Mouse (Mus musculus) CH12F3 (cell line): ENCODE results near the gene Snx29.

Experiments
- in situ Hi-C: fragments of 300-500 bp; cut with MboI; formaldehyde crosslinking; loops from 2 replicates; pipeline ENCODE4 v1.14.3; 2020; ENCODE audit warnings: low sequenced_read_pairs

Gene Snx29

GRCm38 (mm10) chr16:11322409-11323323, at the start of gene Snx29:
Gene Snx29, plus strand, starts transcription at chr16:11322908.
- in situ Hi-C loops = loop anchor here (25.0 kb wide), 1 partner anchor 90 kb away; no protein-coding TSS in a partner anchor

- in situ Hi-C loops = loop anchor here (25.0 kb wide), 1 partner anchor 390 kb away; no protein-coding TSS in a partner anchor
Measured at GRCm38 (mm10) chr16:11276888-11277287, 45.8 kb upstream of the Snx29 start.

GRCm38 (mm10) chr16:11278778-11279177, 43.9 kb upstream of the Snx29 start:
- in situ Hi-C loops = loop anchor here (25.0 kb wide), 1 partner anchor 391 kb away; no protein-coding TSS in a partner anchor

- in situ Hi-C loops = loop anchor here (25.0 kb wide), 1 partner anchor 395 kb away; no protein-coding TSS in a partner anchor
Measured at GRCm38 (mm10) chr16:11282655-11283232, 40.0 kb upstream of the Snx29 start.

GRCm38 (mm10) chr16:11284881-11285280, 37.8 kb upstream of the Snx29 start:
- in situ Hi-C loops = loop anchor here (25.0 kb wide), 1 partner anchor 398 kb away; no protein-coding TSS in a partner anchor

- in situ Hi-C loops = loop anchor here (25.0 kb wide), 1 partner anchor 399 kb away; no protein-coding TSS in a partner anchor
Measured at GRCm38 (mm10) chr16:11285949-11286348, 36.8 kb upstream of the Snx29 start.

GRCm38 (mm10) chr16:11288873-11289272, 33.8 kb upstream of the Snx29 start:
- in situ Hi-C loops = loop anchor here (25.0 kb wide), 1 partner anchor 402 kb away; no protein-coding TSS in a partner anchor

GRCm38 (mm10) chr16:11295583-11295982, 27.1 kb upstream of the Snx29 start:
- in situ Hi-C loops = loop anchor here (25.0 kb wide), 1 partner anchor 408 kb away; no protein-coding TSS in a partner anchor

- in situ Hi-C loops = loop anchor here (25.0 kb wide), 1 partner anchor 410 kb away; no protein-coding TSS in a partner anchor
Measured at GRCm38 (mm10) chr16:11297700-11298099, 25.0 kb upstream of the Snx29 start.

- in situ Hi-C loops = loop anchor here (25.0 kb wide), 1 partner anchor 109 kb away; no protein-coding TSS in a partner anchor
Measured at GRCm38 (mm10) chr16:11303741-11304140, 19.0 kb upstream of the Snx29 start.

- in situ Hi-C loops = loop anchor here (25.0 kb wide), 1 partner anchor 107 kb away; no protein-coding TSS in a partner anchor
Measured at GRCm38 (mm10) chr16:11305531-11305930, 17.2 kb upstream of the Snx29 start.

- in situ Hi-C loops = loop anchor here (25.0 kb wide), 1 partner anchor 99 kb away; no protein-coding TSS in a partner anchor
Measured at GRCm38 (mm10) chr16:11313512-11313911, 9.2 kb upstream of the Snx29 start, which contains the start of gene Tnfrsf17. Gene Tnfrsf17, plus strand, starts transcription at chr16:11313812.

- in situ Hi-C loops = loop anchor here (25.0 kb wide), 1 partner anchor 96 kb away; no protein-coding TSS in a partner anchor
Measured at GRCm38 (mm10) chr16:11315786-11316320, 6.9 kb upstream of the Snx29 start.

GRCm38 (mm10) chr16:11316748-11317147, 6.0 kb upstream of the Snx29 start:
- in situ Hi-C loops = loop anchor here (25.0 kb wide), 1 partner anchor 96 kb away; no protein-coding TSS in a partner anchor

GRCm38 (mm10) chr16:11317324-11317723, 5.4 kb upstream of the Snx29 start:
- in situ Hi-C loops = loop anchor here (25.0 kb wide), 1 partner anchor 95 kb away; no protein-coding TSS in a partner anchor

GRCm38 (mm10) chr16:11323324-11324051, 780 bp downstream of the Snx29 start:
- in situ Hi-C loops = loop anchor here (25.0 kb wide), 1 partner anchor 89 kb away; no protein-coding TSS in a partner anchor

- in situ Hi-C loops = no loop called here
Measured at GRCm38 (mm10) chr16:11330081-11330800, 7.5 kb downstream of the Snx29 start.

GRCm38 (mm10) chr16:11331030-11331429, 8.3 kb downstream of the Snx29 start:
- in situ Hi-C loops = no loop called here

GRCm38 (mm10) chr16:11343292-11343815, 20.6 kb downstream of the Snx29 start:
- in situ Hi-C loops = no loop called here
